Mouse (Mus musculus) olfactory bulb, adult 2 months (tissue): ENCODE measurements at regions not wholly inside any gene's neighbourhood (a gene's known extent, or its start where the extent isn't known, plus 50 kb on each side); places are given as distances from the start of the nearest gene placed in this dataset.

ENCODE experiments used
- CTCF ChIP-seq: fragments of 200-500 bp; IDR thresholded peaks from 2 replicates; pipeline ENCODE4 v1.5.1; 2012; ENCODE audit warnings: low read depth, mild to moderate bottlenecking, low read length, moderate library complexity; ENCODE audit not compliant: insufficient read depth
- POLR2A ChIP-seq: fragments of 200-500 bp; IDR thresholded peaks from 2 replicates; pipeline ENCODE4 v1.6.1; 2012; ENCODE audit warnings: mild to moderate bottlenecking, low read depth, low read length, moderate library complexity; ENCODE audit not compliant: insufficient read depth

DNA sequence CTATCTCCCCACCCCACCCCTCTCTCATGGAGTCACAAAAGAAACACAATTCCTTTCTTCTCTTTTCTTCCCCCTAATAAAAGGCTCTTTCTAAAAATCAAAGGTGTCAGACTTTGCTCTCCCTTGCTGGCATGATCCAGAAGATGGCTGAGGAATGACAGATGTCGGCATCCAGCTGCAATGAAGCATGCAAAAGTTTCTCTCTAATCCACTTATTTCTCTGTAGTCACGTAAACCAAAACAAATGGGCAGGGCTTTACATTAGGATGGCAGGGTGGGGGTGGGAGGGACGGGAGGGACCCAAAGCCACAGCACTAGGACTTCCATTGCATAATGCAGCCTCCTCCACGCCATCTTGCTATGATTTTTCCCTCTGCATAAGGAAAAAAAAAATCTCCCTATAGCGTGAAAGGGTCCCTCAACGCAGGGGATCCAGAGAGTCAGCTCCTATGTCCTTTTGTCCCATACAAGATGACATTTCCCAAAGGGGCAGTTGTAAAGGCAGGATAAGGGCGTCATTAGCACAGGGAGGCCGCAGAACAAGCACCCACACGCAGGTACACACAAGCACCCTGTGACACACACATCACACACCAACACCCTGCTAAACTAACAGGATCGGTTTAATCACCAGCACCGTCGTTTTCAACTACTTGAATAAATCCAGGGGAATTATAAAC lies 437.1 kb downstream of the Zfp536 start:
- TF ChIP-seq CTCF = no peak
- no peak for TF ChIP-seq POLR2A
